ENCODE assay signal across 12 mouse cellular contexts in the genomic region with DNA sequence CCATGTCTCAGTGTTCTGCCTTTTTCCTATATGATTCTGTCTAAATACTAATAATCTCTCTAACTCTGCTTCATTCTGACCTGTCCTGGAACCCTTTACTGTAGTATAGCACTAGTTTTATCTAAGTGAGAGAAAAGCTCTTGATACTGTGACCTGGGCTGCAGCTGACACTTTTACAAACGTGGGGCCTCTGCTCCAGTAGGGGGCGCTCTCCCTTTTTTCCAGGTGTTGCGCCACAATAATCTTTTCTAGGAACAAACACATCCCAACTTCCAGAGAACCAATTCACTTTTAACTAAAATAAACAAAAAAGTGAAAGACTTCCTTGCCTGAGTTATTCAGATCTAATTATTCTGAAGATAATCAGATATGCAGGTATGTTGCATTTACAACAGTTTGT.
DNase-seq lines count a peak whose midpoint lies in the region.
"Had no signal": no experiment of that assay in that cellular context is flagged by ENCODE, and none has a peak within 500 bp of the region (broad histone marks: within the 10 kb centered on the region; RNA-seq: fewer than 3 reads in every experiment).

No protein-coding gene starts in this region.

- DNase-seq in kidney, adult 18-20 months: peak; percentile 6
- no peak for DNase-seq in kidney, postnatal 14 days
- peak; percentile 8 for DNase-seq in lung, postnatal 14 days
- DNase-seq in lung, adult 18-20 months: no peak
- peak; percentile 4 for DNase-seq in ES-CJ7 (ENCODE audit: low read depth, low spot score)
- peak; percentile 21 to 39 for DNase-seq in adrenal gland, postnatal 36 days
- no peak for DNase-seq in ovary, postnatal 36 days (ENCODE audit: low spot score)
- DNase-seq: cerebellum, adult 18-20 months; heart, adult 11 months; liver, embryonic 13.5 days; right cerebral cortex, adult 18-20 months; thymus, adult 2 months had no signal

Comparison
In these comparisons a context has a peak if more than half of its experiments do, and no peak if none do; other contexts are left out.
1. DNase-seq: peak in kidney, adult 18-20 months (single experiment), lung, postnatal 14 days (single experiment), ES-CJ7 (single experiment) and adrenal gland, postnatal 36 days (2 of 2); none in kidney, postnatal 14 days (single experiment), lung, adult 18-20 months (0 of 2) and ovary, postnatal 36 days (single experiment).